Mouse (Mus musculus): ENCODE results near the gene Olfr1032.
"Not testable (repeated sequence)": the region's sequence is repeated elsewhere in the genome, so short reads cannot be mapped to it uniquely, and the experiment has no call there.

Olfr1032 gene
- long read RNA-seq, experiment 1: 0 reads
- long read RNA-seq, experiment 2: 0 reads

GRCm38 (mm10) chr2:86005240-86005639 lies at the start of gene Olfr1032:
TSS of gene Olfr1032 (plus strand) at chr2:86005540.
- intact Hi-C loops (cut with DNase I): no loop called here

DNA sequence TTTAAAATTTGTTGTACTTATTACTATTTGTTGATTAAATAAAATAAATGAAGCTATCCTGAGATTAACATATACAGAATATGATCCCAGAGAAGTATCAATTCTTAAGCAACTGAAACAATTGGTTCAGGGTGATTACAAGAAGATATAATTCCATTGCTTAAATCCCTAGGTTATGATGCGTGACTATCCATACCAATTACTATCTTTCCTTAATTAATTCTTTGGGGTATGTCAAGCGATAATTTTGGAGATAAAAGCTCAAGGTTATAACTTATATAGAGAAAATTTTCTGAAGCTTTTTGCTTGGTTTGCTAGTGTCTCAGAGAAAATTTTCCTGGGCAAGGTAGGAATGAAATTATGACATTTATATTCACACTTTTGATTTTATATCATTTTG lies 31.7 kb upstream of the Olfr1032 start, which contains the start of gene Olfr1029:
Gene Olfr1029, plus strand, starts transcription at position 301 of the 400 bp plus-strand sequence.
- intact Hi-C loops (cut with DNase I): no loop called here

DNA sequence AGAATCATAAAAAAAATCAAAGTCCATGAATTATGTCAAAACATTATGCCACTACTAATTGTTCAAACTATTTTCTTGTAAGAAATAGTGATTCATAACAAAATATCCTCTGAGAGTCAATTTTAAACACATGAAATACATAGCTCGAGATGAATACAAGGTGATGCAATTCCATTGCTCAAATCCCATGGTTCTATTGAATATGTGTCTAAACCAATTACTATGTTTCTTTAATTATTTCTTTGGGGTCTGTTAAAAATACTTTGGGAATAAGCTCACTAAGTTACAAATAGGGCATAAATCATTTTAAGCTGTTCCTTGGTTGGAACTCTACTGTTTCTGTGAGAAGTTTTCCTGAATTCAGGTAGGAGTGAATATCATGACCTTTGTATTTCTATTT lies 26.4 kb upstream of the Olfr1032 start, which contains the start of gene Olfr1030:
Gene Olfr1030, plus strand, starts transcription at position 301 of the 400 bp plus-strand sequence.
- intact Hi-C loops (cut with DNase I): no loop called here

DNA sequence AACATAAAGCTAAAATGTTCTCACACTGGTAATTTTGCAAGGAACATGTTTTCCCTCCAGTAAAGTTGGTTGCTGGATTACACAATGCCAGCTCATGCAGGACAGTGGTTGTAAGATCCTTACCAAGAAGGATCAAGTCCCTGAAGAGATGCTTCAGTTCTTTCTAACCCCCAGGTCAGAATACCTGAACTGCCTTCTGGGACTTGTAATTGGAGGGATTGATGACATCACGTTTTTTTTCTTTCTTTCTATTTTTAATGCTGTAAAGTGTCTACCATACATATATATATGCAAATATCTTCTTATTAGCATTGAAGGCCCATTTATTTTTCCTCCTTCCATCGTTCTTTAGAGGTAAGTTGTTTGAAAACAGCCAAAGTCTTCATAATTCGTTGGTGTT lies 15.3 kb upstream of the Olfr1032 start, which contains the start of gene Olfr1031:
Gene Olfr1031, plus strand, starts transcription at position 301 of the 400 bp plus-strand sequence.
- intact Hi-C loops (cut with DNase I): no loop called here

- intact Hi-C loops (cut with DNase I): not testable (repeated sequence)
These were observed 15.1 kb downstream of the Olfr1032 start, which contains the start of gene Olfr1033 for GRCm38 (mm10) chr2:86020406-86020805. TSS of gene Olfr1033 (plus strand) at chr2:86020633.

- intact Hi-C loops (cut with DNase I): not testable (repeated sequence)
These were observed 16.2 kb downstream of the Olfr1032 start for GRCm38 (mm10) chr2:86021518-86021917.

GRCm38 (mm10) chr2:86045561-86045960 lies 40.2 kb downstream of the Olfr1032 start, which contains the start of gene Olfr1034:
TSS of gene Olfr1034 (plus strand) at chr2:86045861.
- intact Hi-C loops (cut with DNase I): no loop called here

- intact Hi-C loops (cut with DNase I): not testable (repeated sequence)
These were observed 45.4 kb downstream of the Olfr1032 start for GRCm38 (mm10) chr2:86050777-86051176.

All from adrenal gland (tissue).